Mouse (Mus musculus) limb, embryonic 11.5 days (tissue): ENCODE measurements at regions not wholly inside any gene's neighbourhood (a gene's known extent, or its start where the extent isn't known, plus 50 kb on each side); places are given as distances from the start of the nearest gene placed in this dataset.

ENCODE experiments used
- ATAC-seq: fragments of 200-750 bp; cut with Nextera tagmentation; 2 replicates; pipeline ENCODE4 v1.8.0; 2017; ENCODE audit warnings: low read depth; ENCODE audit not compliant: insufficient number of reproducible peaks, low FRiP score, low TSS enrichment
- DNase-seq: peaks from one replicate; pipeline ENCODE4 v3.0.0-alpha.2; 2015; ENCODE audit warnings: low spot score
- H3K27ac ChIP-seq: fragments of 300-500 bp; sonication (generic); replicated peaks from 2 replicates; pipeline ENCODE4 v1.5.1; 2014; ENCODE audit warnings: low read depth, mild to moderate bottlenecking, low read length
- H3K27me3 ChIP-seq: fragments of 300-500 bp; sonication (generic); 2 replicates; pipeline ENCODE4 v1.6.1; 2014; ENCODE audit warnings: mild to moderate bottlenecking, low read length, mixed read lengths; ENCODE audit not compliant: control insufficient read depth, insufficient read depth
- H3K36me3 ChIP-seq: fragments of 300-500 bp; sonication (generic); 2 replicates; pipeline ENCODE4 v1.6.1; 2014; ENCODE audit warnings: mild to moderate bottlenecking, low read length, moderate library complexity, mixed read lengths; ENCODE audit not compliant: control insufficient read depth, insufficient read depth
- H3K4me1 ChIP-seq: fragments of 300-500 bp; sonication (generic); 2 replicates; pipeline ENCODE4 v1.6.1; 2014; ENCODE audit warnings: low read length, mixed read lengths; ENCODE audit not compliant: control insufficient read depth, insufficient read depth
- H3K4me2 ChIP-seq: fragments of 300-500 bp; sonication (generic); 2 replicates; pipeline ENCODE4 v1.6.1; 2014; ENCODE audit warnings: low read depth, mild to moderate bottlenecking, moderate library complexity; ENCODE audit not compliant: severe bottlenecking
- H3K4me3 ChIP-seq: fragments of 300-500 bp; sonication (generic); 2 replicates; pipeline ENCODE4 v1.5.1; 2014; ENCODE audit warnings: low read depth, low read length
- H3K9ac ChIP-seq: fragments of 300-500 bp; sonication (generic); 2 replicates; pipeline ENCODE4 v1.6.1; 2014; ENCODE audit warnings: mild to moderate bottlenecking, low read length
- H3K9me3 ChIP-seq: fragments of 300-500 bp; sonication (generic); 2 replicates; pipeline ENCODE4 v1.6.1; 2016; ENCODE audit warnings: low read length; ENCODE audit not compliant: control insufficient read depth
- WGBS: fragments of 180-500 bp; shearing (Covaris S2); extraction: QIAGEN DNeasy Blood & Tissue Kit; methylation state at CpG from one replicate; pipeline ENCODE4 v1.1.7; 2014; 5-methylcytosine and 5-hydroxymethylcytosine counted together

GRCm38 (mm10) chr9:101807249-101807648 lies 54.4 kb upstream of the 9630041A04Rik start:
- no peak for ATAC-seq
- Histone ChIP-seq H3K9me3 (no peaks in the 10 kb centered on the region), H3K27me3 (peaks cover 7% of the 10 kb centered on the region), H3K4me1 (no peaks in the 10 kb centered on the region), H3K4me2 (no peak overlapping the region), H3K36me3 (no peaks in the 10 kb centered on the region), H3K4me3 (no peak overlapping the region), H3K27ac (no peak overlapping the region), H3K9ac (no peak overlapping the region)
- 61% methylated on average over 4 of the region's 4 CpGs for WGBS
- DNase-seq = no peak

- 79% methylated on average over 1 of the region's 1 CpGs for WGBS
- no peaks in the 10 kb centered on the region for H3K27me3 ChIP-seq
- ATAC-seq = no peak
- H3K36me3 ChIP-seq = no peaks in the 10 kb centered on the region
- H3K4me3 ChIP-seq = no peak overlapping the region
- no peak overlapping the region for H3K9ac ChIP-seq
- DNase-seq = peak; percentile 18
- H3K4me2 ChIP-seq = no peak overlapping the region
- no peaks in the 10 kb centered on the region for H3K9me3 ChIP-seq
- H3K27ac ChIP-seq = no peak overlapping the region
- H3K4me1 ChIP-seq = no peaks in the 10 kb centered on the region
Measured at GRCm38 (mm10) chr9:101796718-101797117, 64.9 kb upstream of the 9630041A04Rik start.

- Histone ChIP-seq H3K36me3 (no peaks in the 10 kb centered on the region), H3K27me3 (no peaks in the 10 kb centered on the region), H3K27ac (no peak overlapping the region), H3K4me3 (no peak overlapping the region), H3K4me2 (no peak overlapping the region), H3K9me3 (no peaks in the 10 kb centered on the region), H3K4me1 (no peaks in the 10 kb centered on the region), H3K9ac (no peak overlapping the region)
- DNase-seq = peak; percentile 7
- ATAC-seq = no peak
- 77% methylated on average over 4 of the region's 4 CpGs for WGBS
Measured at GRCm38 (mm10) chr9:101796063-101796462, 65.6 kb upstream of the 9630041A04Rik start.

GRCm38 (mm10) chr9:101795436-101795835 lies 66.2 kb upstream of the 9630041A04Rik start:
- no peak for DNase-seq
- Histone ChIP-seq H3K36me3 (no peaks in the 10 kb centered on the region), H3K4me3 (no peak overlapping the region), H3K4me2 (no peak overlapping the region), H3K27ac (no peak overlapping the region), H3K27me3 (no peaks in the 10 kb centered on the region), H3K4me1 (no peaks in the 10 kb centered on the region), H3K9ac (no peak overlapping the region), H3K9me3 (no peaks in the 10 kb centered on the region)
- WGBS = 75% methylated on average over 2 of the region's 2 CpGs
- ATAC-seq = no peak

GRCm38 (mm10) chr9:101790936-101791335 lies 70.7 kb upstream of the 9630041A04Rik start:
- Histone ChIP-seq H3K4me2 (no peak overlapping the region), H3K4me1 (no peaks in the 10 kb centered on the region), H3K27ac (no peak overlapping the region), H3K9ac (no peak overlapping the region), H3K36me3 (no peaks in the 10 kb centered on the region), H3K27me3 (no peaks in the 10 kb centered on the region), H3K4me3 (no peak overlapping the region), H3K9me3 (no peaks in the 10 kb centered on the region)
- WGBS = 74% methylated on average over 1 of the region's 1 CpGs
- no peak for ATAC-seq
- DNase-seq = no peak

- no peaks in the 10 kb centered on the region for H3K4me1 ChIP-seq
- DNase-seq (peak; percentile 42), ATAC-seq (no peak)
- no peak overlapping the region for H3K27ac ChIP-seq
- WGBS = 43% methylated on average over 10 of the region's 10 CpGs
- no peaks in the 10 kb centered on the region for H3K36me3 ChIP-seq
- no peak overlapping the region for H3K4me3 ChIP-seq
- no peaks in the 10 kb centered on the region for H3K9me3 ChIP-seq
- H3K4me2 ChIP-seq = no peak overlapping the region
- no peaks in the 10 kb centered on the region for H3K27me3 ChIP-seq
- no peak overlapping the region for H3K9ac ChIP-seq
Measured at GRCm38 (mm10) chr9:101740949-101741605, 120.6 kb upstream of the 9630041A04Rik start.

- H3K4me2 ChIP-seq = no peak overlapping the region
- H3K4me3 ChIP-seq = no peak overlapping the region
- no peak for ATAC-seq
- no peaks in the 10 kb centered on the region for H3K4me1 ChIP-seq
- H3K36me3 ChIP-seq = no peaks in the 10 kb centered on the region
- no peak overlapping the region for H3K27ac ChIP-seq
- H3K9ac ChIP-seq = no peak overlapping the region
- DNase-seq = no peak
- H3K9me3 ChIP-seq = no peaks in the 10 kb centered on the region
- 73% methylated on average over 10 of the region's 10 CpGs for WGBS
- no peaks in the 10 kb centered on the region for H3K27me3 ChIP-seq
Measured at GRCm38 (mm10) chr9:101739322-101739721, 122.3 kb upstream of the 9630041A04Rik start.

GRCm38 (mm10) chr9:101734271-101734670 lies 127.4 kb upstream of the 9630041A04Rik start:
- H3K4me3 ChIP-seq = no peak overlapping the region
- H3K4me2 ChIP-seq = no peak overlapping the region
- no peak overlapping the region for H3K27ac ChIP-seq
- no peaks in the 10 kb centered on the region for H3K27me3 ChIP-seq
- peak; percentile 77 for ATAC-seq
- H3K9me3 ChIP-seq = no peaks in the 10 kb centered on the region
- WGBS = 23% methylated on average over 8 of the region's 8 CpGs
- no peaks in the 10 kb centered on the region for H3K36me3 ChIP-seq
- peak; percentile 55 for DNase-seq
- no peak overlapping the region for H3K9ac ChIP-seq
- no peaks in the 10 kb centered on the region for H3K4me1 ChIP-seq
